Mouse (Mus musculus) embryonic facial prominence, embryonic 13.5 days (tissue): ENCODE data around the gene Tead1. TPM values are rescaled to one million over a fixed set of nuclear protein-coding genes. Genes with fewer than 3 reads are reported as not detected.
A peak's percentile ranks its signal among the peaks of the same experiment; 100 is the strongest.

Source experiments
- ATAC-seq: fragments of 200-750 bp; cut with Nextera tagmentation; 2 replicates; pipeline ENCODE4 v1.8.0; 2017; ENCODE audit warnings: low read depth; ENCODE audit not compliant: insufficient number of reproducible peaks, insufficient read depth, low FRiP score, low TSS enrichment
- H3K27ac ChIP-seq: fragments of 300-500 bp; sonication (generic); 2 replicates; pipeline ENCODE4 v1.5.1; 2015; ENCODE audit warnings: moderate library complexity, mild to moderate bottlenecking, inconsistent platforms
- H3K27me3 ChIP-seq: fragments of 300-500 bp; sonication (generic); 2 replicates; pipeline ENCODE4 v1.6.1; 2015; ENCODE audit warnings: mild to moderate bottlenecking, inconsistent platforms
- H3K36me3 ChIP-seq: fragments of 300-500 bp; sonication (generic); 2 replicates; pipeline ENCODE4 v1.6.1; 2015; ENCODE audit warnings: mild to moderate bottlenecking, inconsistent platforms
- H3K4me1 ChIP-seq: fragments of 300-500 bp; sonication (generic); 2 replicates; pipeline ENCODE4 v1.6.1; 2015; ENCODE audit warnings: inconsistent platforms
- H3K4me2 ChIP-seq: fragments of 300-500 bp; sonication (generic); 2 replicates; pipeline ENCODE4 v1.6.1; 2015; ENCODE audit warnings: moderate library complexity, mild to moderate bottlenecking, inconsistent platforms
- H3K4me3 ChIP-seq: fragments of 300-500 bp; sonication (generic); 2 replicates; pipeline ENCODE4 v1.5.1; 2015; ENCODE audit warnings: mild to moderate bottlenecking, inconsistent platforms
- H3K9ac ChIP-seq: fragments of 300-500 bp; sonication (generic); 2 replicates; pipeline ENCODE4 v1.6.1; 2015; ENCODE audit warnings: mild to moderate bottlenecking, inconsistent platforms
- H3K9me3 ChIP-seq: fragments of 300-500 bp; sonication (generic); 2 replicates; pipeline ENCODE4 v1.6.1; 2016; ENCODE audit warnings: inconsistent platforms
- WGBS: fragments of 180-500 bp; shearing (Covaris S2); methylation state at CpG from one replicate; pipeline ENCODE4 v1.1.7; 2015; ENCODE audit warnings: mixed read lengths; 5-methylcytosine and 5-hydroxymethylcytosine counted together
- polyA plus RNA-seq: library from polyadenylated mRNA; unstranded; fragments of >200 nt; fragmentation: Nextera tagmentation; extraction: Ambion mirVana; gene quantifications from 2 replicates; pipeline ENCODE4 v1.2.1, GENCODE M21; 2015

The Tead1 gene
- polyA plus RNA-seq, 1 experiment from 2014 or later, result 44.9 TPM

- Histone ChIP-seq H3K27ac (no peak overlapping the region), H3K27me3 (no peaks in the 10 kb centered on the region), H3K36me3 (no peaks in the 10 kb centered on the region), H3K9me3 (no peaks in the 10 kb centered on the region), H3K4me2 (no peak overlapping the region), H3K9ac (no peak overlapping the region), H3K4me1 (peaks cover 57% of the 10 kb centered on the region), H3K4me3 (no peak overlapping the region)
- 95% methylated on average over 3 of the region's 3 CpGs for WGBS
- no peak for ATAC-seq
Measured at GRCm38 (mm10) chr7:112784278-112784677, 105.2 kb downstream of the Tead1 start.

DNA sequence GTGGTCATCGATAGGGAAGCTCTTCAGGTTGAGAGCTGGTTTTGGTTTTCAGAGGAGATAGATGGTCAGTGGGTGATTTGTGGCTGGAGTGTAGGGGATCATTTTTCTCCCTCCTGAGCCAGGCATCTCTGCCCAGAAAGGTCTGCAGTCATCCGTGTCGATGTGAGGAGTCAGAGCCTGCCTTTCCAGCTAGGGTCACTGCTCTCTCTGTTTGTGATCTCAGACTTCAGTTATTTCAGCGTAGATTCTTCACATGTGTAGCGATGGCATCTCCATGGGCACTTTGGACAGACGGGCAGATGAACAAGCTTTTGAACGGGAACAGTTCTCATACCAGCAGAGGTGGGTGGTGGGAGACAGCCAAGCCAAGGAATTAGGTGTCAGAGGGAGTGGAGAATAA, 106.2 kb downstream of the Tead1 start:
- peaks cover 56% of the 10 kb centered on the region for H3K4me1 ChIP-seq
- WGBS, result 80% methylated on average over 7 of the region's 7 CpGs

GRCm38 (mm10) chr7:112786556-112787225, 107.6 kb downstream of the Tead1 start:
- H3K4me2 ChIP-seq, result peak overlapping the region; percentile 9; the same call in 1 of the 2 replicates
- H3K4me3 ChIP-seq, result no peak overlapping the region
- ATAC-seq, result no peak
- no peak overlapping the region for H3K9ac ChIP-seq
- WGBS, result 38% methylated on average over 7 of the region's 7 CpGs
- H3K4me1 ChIP-seq, result peaks cover 55% of the 10 kb centered on the region
- peak overlapping the region; percentile 72 for H3K27ac ChIP-seq
- H3K27me3 ChIP-seq, result no peaks in the 10 kb centered on the region
- H3K9me3 ChIP-seq, result no peaks in the 10 kb centered on the region
- H3K36me3 ChIP-seq, result no peaks in the 10 kb centered on the region

More for the DNA sequence above, 106.2 kb downstream of the Tead1 start:
- no peak for ATAC-seq
- no peak overlapping the region for H3K27ac ChIP-seq
- H3K27me3 ChIP-seq, result no peaks in the 10 kb centered on the region
- no peaks in the 10 kb centered on the region for H3K9me3 ChIP-seq
- no peak overlapping the region for H3K9ac ChIP-seq
- no peak overlapping the region for H3K4me3 ChIP-seq
- H3K36me3 ChIP-seq, result no peaks in the 10 kb centered on the region
- H3K4me2 ChIP-seq, result no peak overlapping the region

DNA sequence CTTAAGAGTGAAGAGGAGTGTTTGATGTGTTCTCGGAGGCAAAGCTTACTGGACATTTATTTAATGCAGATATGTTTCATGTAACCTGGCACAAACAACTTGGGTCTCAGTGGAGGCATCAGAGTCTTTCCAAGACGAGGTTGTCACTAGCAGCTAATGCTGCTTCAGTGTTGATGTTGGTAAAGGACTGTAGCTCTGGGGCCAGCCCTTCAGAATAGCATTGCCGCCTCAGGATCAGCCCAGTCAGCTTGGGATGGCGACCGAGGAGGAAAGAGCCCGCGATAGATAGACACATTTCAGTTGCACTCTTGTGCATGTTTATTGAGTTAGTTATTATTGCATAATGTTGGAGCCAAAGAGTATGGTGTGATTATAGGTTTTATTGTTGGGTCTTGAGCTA, 108.2 kb downstream of the Tead1 start:
- Histone ChIP-seq H3K9ac (no peak overlapping the region), H3K27me3 (no peaks in the 10 kb centered on the region), H3K4me1 (peaks cover 55% of the 10 kb centered on the region), H3K36me3 (no peaks in the 10 kb centered on the region), H3K4me3 (no peak overlapping the region), H3K4me2 (no peak overlapping the region), H3K9me3 (no peaks in the 10 kb centered on the region), H3K27ac (peak overlapping the region; percentile 72; the same call in 1 of the 2 replicates)
- WGBS, result 68% methylated on average over 7 of the region's 7 CpGs
- ATAC-seq, result no peak

DNA sequence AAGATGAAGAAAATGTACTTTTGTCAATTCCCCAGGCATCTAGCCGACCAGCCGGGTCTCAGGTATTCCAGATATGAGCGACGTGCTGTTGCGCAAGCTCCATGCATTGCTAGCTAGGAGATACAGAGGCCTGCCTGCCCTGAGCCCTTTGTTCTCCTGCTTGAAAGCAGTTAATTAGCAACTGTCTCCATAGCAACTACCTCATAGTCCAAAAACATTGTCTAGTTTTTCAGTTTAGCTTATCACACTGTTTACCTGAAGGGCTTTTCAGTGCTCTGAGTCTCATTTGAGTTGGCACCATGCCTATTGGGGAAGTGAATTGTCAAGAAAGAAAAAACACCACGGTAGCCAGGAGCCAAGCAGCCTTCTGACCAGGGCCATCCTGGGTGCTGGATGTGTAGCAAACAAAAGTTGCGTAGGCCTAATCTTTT, 109.2 kb downstream of the Tead1 start:
- Histone ChIP-seq H3K4me2 (no peak overlapping the region), H3K36me3 (no peaks in the 10 kb centered on the region), H3K27ac (peak overlapping the region; percentile 72), H3K27me3 (no peaks in the 10 kb centered on the region), H3K9me3 (no peaks in the 10 kb centered on the region), H3K4me1 (peaks cover 59% of the 10 kb centered on the region), H3K4me3 (no peak overlapping the region), H3K9ac (no peak overlapping the region)
- WGBS, result 41% methylated on average over 7 of the region's 7 CpGs
- peak; percentile 39; the same call in 1 of the 2 replicates for ATAC-seq

DNA sequence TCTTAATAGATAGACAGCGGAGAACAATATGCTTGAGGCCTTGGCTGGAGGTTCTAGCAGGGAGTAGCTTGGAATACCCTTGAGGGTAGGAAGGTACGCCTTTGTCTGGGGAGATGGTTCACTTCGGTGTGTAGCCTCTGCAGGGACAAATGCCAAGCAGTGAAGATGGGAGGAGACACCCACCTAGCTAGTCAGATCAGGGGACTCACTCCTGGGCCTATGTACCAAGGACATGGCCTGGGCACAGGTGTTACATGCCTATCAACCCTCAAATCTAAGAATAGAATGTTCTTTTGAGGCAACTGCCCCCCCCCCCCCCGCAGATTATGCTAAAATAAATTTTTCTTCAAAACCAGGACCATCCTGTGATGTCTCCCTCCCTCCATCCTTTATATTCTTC, 110.6 kb downstream of the Tead1 start:
- no peaks in the 10 kb centered on the region for H3K36me3 ChIP-seq
- no peak overlapping the region for H3K4me2 ChIP-seq
- H3K4me1 ChIP-seq, result peaks cover 73% of the 10 kb centered on the region
- no peaks in the 10 kb centered on the region for H3K27me3 ChIP-seq
- no peak overlapping the region for H3K4me3 ChIP-seq
- H3K9ac ChIP-seq, result no peak overlapping the region
- no peaks in the 10 kb centered on the region for H3K9me3 ChIP-seq
- ATAC-seq, result no peak
- no peak overlapping the region for H3K27ac ChIP-seq
- WGBS, result 73% methylated on average over 4 of the region's 4 CpGs

DNA sequence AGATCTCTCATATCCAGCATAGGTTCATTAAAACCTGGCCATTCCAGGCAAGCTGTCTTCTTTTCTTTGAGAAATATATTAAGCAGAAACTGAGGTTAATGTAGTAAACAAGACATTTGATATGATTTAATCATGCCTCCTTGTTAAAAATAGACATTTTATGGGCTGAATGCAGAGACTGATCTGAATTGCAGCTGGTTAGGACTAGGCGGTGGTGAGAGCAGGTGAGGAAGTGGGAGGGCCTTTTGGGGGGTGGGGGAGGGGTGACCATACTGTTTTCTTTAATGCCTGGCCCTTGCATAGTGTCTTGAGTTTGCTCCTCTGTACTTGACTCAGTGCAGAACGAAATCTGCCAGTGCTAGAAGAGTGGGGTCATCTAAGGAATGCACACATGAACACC, 111.2 kb downstream of the Tead1 start:
- ATAC-seq, result no peak
- no peaks in the 10 kb centered on the region for H3K36me3 ChIP-seq
- no peak overlapping the region for H3K9ac ChIP-seq
- H3K4me2 ChIP-seq, result no peak overlapping the region
- WGBS, result 41% methylated on average over 2 of the region's 2 CpGs
- H3K4me1 ChIP-seq, result peaks cover 78% of the 10 kb centered on the region
- H3K4me3 ChIP-seq, result no peak overlapping the region
- no peaks in the 10 kb centered on the region for H3K27me3 ChIP-seq
- H3K9me3 ChIP-seq, result no peaks in the 10 kb centered on the region
- H3K27ac ChIP-seq, result no peak overlapping the region

DNA sequence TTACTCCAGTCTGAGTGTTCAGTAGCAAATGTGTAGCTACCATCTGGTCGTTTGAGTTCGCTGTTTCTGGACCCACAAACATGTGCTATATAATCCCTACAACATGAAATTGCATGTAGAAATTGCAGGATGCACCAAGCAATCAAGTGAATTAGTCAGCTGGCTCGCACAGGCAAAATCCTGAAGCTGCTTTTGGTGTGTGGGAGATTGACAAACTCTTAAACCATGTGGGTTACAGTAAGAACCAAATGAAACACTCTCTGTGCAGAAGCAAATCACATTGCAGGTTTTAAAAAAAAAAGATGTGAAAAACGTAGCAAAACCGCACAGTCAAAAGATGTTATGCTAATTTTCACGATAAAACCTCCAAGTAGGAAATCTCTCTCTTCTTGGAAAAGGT, 113.6 kb downstream of the Tead1 start:
- Histone ChIP-seq H3K27me3 (no peaks in the 10 kb centered on the region), H3K4me1 (peaks cover 76% of the 10 kb centered on the region), H3K9ac (no peak overlapping the region), H3K9me3 (no peaks in the 10 kb centered on the region), H3K36me3 (no peaks in the 10 kb centered on the region), H3K27ac (no peak overlapping the region), H3K4me2 (no peak overlapping the region), H3K4me3 (no peak overlapping the region)
- no peak for ATAC-seq
- WGBS, result 66% methylated on average over 6 of the region's 6 CpGs

- H3K27me3 ChIP-seq, result no peaks in the 10 kb centered on the region
- 41% methylated on average over 7 of the region's 7 CpGs for WGBS
- H3K9me3 ChIP-seq, result no peaks in the 10 kb centered on the region
- no peak for ATAC-seq
- peak overlapping the region; percentile 51 for H3K27ac ChIP-seq
- no peak overlapping the region for H3K4me3 ChIP-seq
- H3K4me1 ChIP-seq, result peaks cover 73% of the 10 kb centered on the region
- no peaks in the 10 kb centered on the region for H3K36me3 ChIP-seq
- no peak overlapping the region for H3K4me2 ChIP-seq
- no peak overlapping the region for H3K9ac ChIP-seq
Measured at GRCm38 (mm10) chr7:112793903-112794302, 114.8 kb downstream of the Tead1 start.

DNA sequence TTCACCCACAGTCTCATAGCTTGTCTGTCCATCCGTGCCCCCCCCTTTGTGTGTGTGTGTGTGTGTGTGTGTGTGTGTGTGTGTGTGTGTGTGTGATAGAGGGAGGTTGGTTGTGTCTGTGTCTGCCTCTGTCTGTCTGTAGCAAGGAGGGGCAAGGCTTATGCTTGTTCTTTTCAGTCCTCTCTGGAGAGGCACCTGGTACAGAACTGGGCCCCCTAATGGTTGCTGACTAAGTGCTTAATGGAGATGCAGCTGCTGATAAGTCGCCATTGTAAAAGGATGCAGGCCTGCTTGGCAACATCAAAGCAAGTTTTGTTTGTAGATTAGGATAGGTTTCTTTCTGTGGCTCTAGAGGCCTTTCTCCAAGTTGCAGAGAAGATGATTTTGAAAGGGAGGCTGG, 115.4 kb downstream of the Tead1 start:
- no peak for ATAC-seq
- H3K4me3 ChIP-seq, result no peak overlapping the region
- H3K9me3 ChIP-seq, result no peaks in the 10 kb centered on the region
- WGBS, result 13% methylated on average over 2 of the region's 2 CpGs
- H3K27me3 ChIP-seq, result no peaks in the 10 kb centered on the region
- H3K4me2 ChIP-seq, result no peak overlapping the region
- peaks cover 73% of the 10 kb centered on the region for H3K4me1 ChIP-seq
- H3K36me3 ChIP-seq, result no peaks in the 10 kb centered on the region
- no peak overlapping the region for H3K9ac ChIP-seq
- peak overlapping the region; percentile 51 for H3K27ac ChIP-seq

GRCm38 (mm10) chr7:112797526-112798321, 118.6 kb downstream of the Tead1 start:
- H3K9me3 ChIP-seq, result no peaks in the 10 kb centered on the region
- H3K36me3 ChIP-seq, result no peaks in the 10 kb centered on the region
- peaks cover 87% of the 10 kb centered on the region for H3K4me1 ChIP-seq
- no peak overlapping the region for H3K4me3 ChIP-seq
- no peaks in the 10 kb centered on the region for H3K27me3 ChIP-seq
- WGBS, result 66% methylated on average over 8 of the region's 8 CpGs
- no peak for ATAC-seq
- 0 out of 2 replicates have a peak overlapping the region, but pooled peaks have one; percentile 2 for H3K27ac ChIP-seq
- H3K9ac ChIP-seq, result peak overlapping the region; percentile 27; the same call in 1 of the 2 replicates
- no peak overlapping the region for H3K4me2 ChIP-seq

DNA sequence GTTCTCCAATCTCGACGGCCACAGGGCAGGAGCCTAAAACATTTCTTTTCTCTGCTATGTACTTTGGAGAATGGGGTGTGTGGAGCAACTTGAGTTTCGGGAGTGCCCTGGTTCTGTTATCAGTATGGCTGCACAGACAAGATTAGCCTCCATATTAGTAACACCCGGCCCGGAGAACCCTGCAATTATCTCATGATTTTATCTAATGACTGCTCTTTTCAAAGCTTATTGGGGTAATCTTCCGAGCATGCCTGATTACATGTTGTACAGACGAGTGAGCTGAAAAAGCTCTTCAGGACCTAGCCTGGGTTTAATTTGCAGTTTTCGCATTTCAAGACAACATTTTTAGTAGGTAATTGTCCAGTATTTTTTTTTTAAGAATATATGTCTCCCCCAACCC, 122.6 kb downstream of the Tead1 start:
- Histone ChIP-seq H3K4me2 (no peak overlapping the region), H3K4me1 (peaks cover 72% of the 10 kb centered on the region), H3K9ac (no peak overlapping the region), H3K27me3 (no peaks in the 10 kb centered on the region), H3K4me3 (no peak overlapping the region), H3K36me3 (no peaks in the 10 kb centered on the region), H3K9me3 (no peaks in the 10 kb centered on the region), H3K27ac (no peak overlapping the region)
- ATAC-seq, result no peak
- 35% methylated on average over 8 of the region's 8 CpGs for WGBS
